Mouse (Mus musculus) myocyte (in vitro differentiated cells): ENCODE measurements around the gene Ccdc177.

ENCODE experiments used
- CEBPB ChIP-seq: IDR thresholded peaks from 2 replicates; pipeline ENCODE4 v1.6.1; 2011; ENCODE audit warnings: mild to moderate bottlenecking, moderate library complexity; ENCODE audit not compliant: poor library complexity, insufficient read depth, severe bottlenecking
- E2F4 ChIP-seq: IDR thresholded peaks from one replicate; pipeline ENCODE4 v1.6.1; 2011; ENCODE audit warnings: mild to moderate bottlenecking, control low read depth, moderate library complexity; ENCODE audit not compliant: insufficient read depth
- MAX ChIP-seq: IDR thresholded peaks from one replicate; pipeline ENCODE4 v1.6.1; 2011; ENCODE audit warnings: low read depth, mild to moderate bottlenecking, control low read depth
- MYOD1 ChIP-seq, 3 experiments: IDR thresholded peaks; one replicate each; pipeline ENCODE4 v1.6.1; 2011; ENCODE audit warnings: control low read depth in 2 of 3, low read depth in 2 of 3, mild to moderate bottlenecking in 2 of 3, moderate library complexity in 1 of 3; ENCODE audit not compliant: insufficient read length in 2 of 3, control insufficient read depth in 1 of 3
- POLR2A ChIP-seq: IDR thresholded peaks from one replicate; pipeline ENCODE4 v1.6.1; 2011; ENCODE audit warnings: low read depth, mild to moderate bottlenecking, control low read depth, moderate library complexity; ENCODE audit not compliant: insufficient read length
- USF1 ChIP-seq: IDR thresholded peaks from one replicate; pipeline ENCODE4 v1.6.1; 2011; ENCODE audit warnings: low read depth, mild to moderate bottlenecking, control low read depth, moderate library complexity

GRCm38 (mm10) chr12:80785597-80785996 is 25.1 kb upstream of the Ccdc177 start:
- TF ChIP-seq POLR2A (no peak), MYOD1 (IDR thresholded peaks at IDR 0.05; ENCODE audit: control insufficient read depth in 1 of 3, insufficient read length in 2 of 3, low read depth in 2 of 3) (no peak), USF1 (no peak), E2F4 (no peak), MAX (no peak), CEBPB (no peak)
